Mouse (Mus musculus): ENCODE data around the gene Vtn. TPM values are rescaled to one million over a fixed set of nuclear protein-coding genes. Genes with fewer than 3 reads are reported as not detected.
A peak's percentile ranks its signal among the peaks of the same experiment; 100 is the strongest.

The Vtn gene
- 10 to 100 TPM; 24.3 to 31.5 TPM for total RNA-seq (2021)
- long read RNA-seq, experiment 1, transcript Vtn-201 (8 exons, 1,744 nt) = major isoform, 12 of 13 reads
- long read RNA-seq, experiment 1, partial matches to known transcripts = 0 of 13 reads
- long read RNA-seq, experiment 1, other reads (novel, unspliced or antisense) = 1 of 13 reads
- long read RNA-seq, experiment 2, transcript Vtn-201 (8 exons, 1,744 nt) = major isoform, 16 of 20 reads
- long read RNA-seq, experiment 2, partial matches to known transcripts = 3 of 20 reads
- long read RNA-seq, experiment 2, other reads (novel, unspliced or antisense) = 1 of 20 reads

DNA sequence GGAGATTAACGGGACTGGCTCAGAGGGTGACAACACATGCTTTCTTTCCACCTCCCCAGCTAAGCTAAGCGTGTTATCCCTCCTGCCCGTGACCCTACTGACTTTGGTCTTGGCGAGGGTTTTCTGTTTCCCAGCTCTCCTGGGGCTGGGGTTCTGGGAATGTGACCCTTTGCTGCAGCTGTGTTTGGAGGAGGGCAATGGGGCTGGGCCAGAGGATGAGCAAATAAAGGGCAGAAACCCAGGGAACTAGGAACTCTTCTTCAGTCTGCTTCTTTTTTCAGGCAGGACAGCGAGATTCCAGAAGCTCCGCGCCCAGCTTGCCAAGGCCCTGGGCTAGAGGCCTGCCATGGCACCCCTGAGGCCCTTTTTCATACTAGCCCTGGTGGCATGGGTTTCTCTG lies at the start of gene Vtn:
Vtn (plus strand) TSS at position 88 of the 400 bp plus-strand sequence.
- peak; percentile 66 for DNase-seq
- intact Hi-C loops (cut with DNase I; ENCODE audit: low total_unique reads) = no loop called here

DNA sequence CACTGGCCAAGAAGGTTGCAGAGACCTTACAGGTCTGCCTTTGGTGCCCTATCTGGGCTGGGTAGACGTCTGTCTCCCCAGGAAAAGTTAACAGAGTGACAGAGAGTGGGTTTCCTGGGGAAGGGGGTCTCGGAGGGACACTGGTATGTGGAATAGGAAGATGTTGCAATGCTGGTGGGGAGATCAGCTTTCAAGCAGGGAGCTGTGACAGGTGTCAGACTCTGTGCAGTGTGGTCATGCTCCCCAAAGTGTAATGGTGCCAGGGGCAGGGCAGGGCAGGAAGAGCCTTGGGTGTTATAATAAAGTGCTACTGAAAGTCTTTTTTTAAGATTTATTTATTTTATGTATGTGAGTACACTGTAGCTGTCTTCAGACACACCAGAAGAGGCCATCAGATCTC lies 48.6 kb upstream of the Vtn start:
- no peak for DNase-seq
- intact Hi-C loops (cut with DNase I; ENCODE audit: low total_unique reads) = no loop called here

GRCm38 (mm10) chr11:78453675-78454074 lies 45.2 kb upstream of the Vtn start:
- intact Hi-C loops (cut with DNase I; ENCODE audit: low total_unique reads) = no loop called here
- peak; percentile 62 for DNase-seq

GRCm38 (mm10) chr11:78454276-78454675 lies 44.6 kb upstream of the Vtn start:
- intact Hi-C loops (cut with DNase I; ENCODE audit: low total_unique reads) = no loop called here
- no peak for DNase-seq

DNA sequence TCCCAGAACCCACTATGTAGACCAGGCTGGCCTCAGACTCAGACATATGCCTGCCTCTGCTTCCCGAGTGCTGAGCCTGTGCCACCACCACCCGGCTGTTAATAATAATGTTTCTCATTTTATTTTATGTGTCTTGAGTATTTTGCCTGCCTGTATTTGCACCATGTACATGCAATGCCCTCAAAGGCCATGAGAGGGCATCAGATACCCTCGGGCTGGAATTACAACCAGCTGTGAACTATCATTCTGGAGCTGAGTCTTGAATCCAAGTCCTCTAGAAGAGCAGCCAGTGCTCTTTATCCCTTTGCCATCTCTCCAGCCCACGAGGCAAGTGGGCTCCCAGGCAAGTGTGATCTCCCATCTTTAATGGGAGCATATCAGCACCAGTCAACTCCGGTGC lies 43.6 kb upstream of the Vtn start:
- DNase-seq = no peak
- intact Hi-C loops (cut with DNase I; ENCODE audit: low total_unique reads) = no loop called here

- no peak for DNase-seq
- intact Hi-C loops (cut with DNase I; ENCODE audit: low total_unique reads) = no loop called here
Measured at GRCm38 (mm10) chr11:78458740-78459139, 40.2 kb upstream of the Vtn start.

- intact Hi-C loops (cut with DNase I; ENCODE audit: low total_unique reads) = no loop called here
Measured at GRCm38 (mm10) chr11:78461894-78462293, 37.0 kb upstream of the Vtn start.

GRCm38 (mm10) chr11:78462669-78463068 lies 36.2 kb upstream of the Vtn start:
- no peak for DNase-seq
- intact Hi-C loops (cut with DNase I; ENCODE audit: low total_unique reads) = no loop called here

More at GRCm38 (mm10) chr11:78461894-78462293, 37.0 kb upstream of the Vtn start:
- DNase-seq = no peak

DNA sequence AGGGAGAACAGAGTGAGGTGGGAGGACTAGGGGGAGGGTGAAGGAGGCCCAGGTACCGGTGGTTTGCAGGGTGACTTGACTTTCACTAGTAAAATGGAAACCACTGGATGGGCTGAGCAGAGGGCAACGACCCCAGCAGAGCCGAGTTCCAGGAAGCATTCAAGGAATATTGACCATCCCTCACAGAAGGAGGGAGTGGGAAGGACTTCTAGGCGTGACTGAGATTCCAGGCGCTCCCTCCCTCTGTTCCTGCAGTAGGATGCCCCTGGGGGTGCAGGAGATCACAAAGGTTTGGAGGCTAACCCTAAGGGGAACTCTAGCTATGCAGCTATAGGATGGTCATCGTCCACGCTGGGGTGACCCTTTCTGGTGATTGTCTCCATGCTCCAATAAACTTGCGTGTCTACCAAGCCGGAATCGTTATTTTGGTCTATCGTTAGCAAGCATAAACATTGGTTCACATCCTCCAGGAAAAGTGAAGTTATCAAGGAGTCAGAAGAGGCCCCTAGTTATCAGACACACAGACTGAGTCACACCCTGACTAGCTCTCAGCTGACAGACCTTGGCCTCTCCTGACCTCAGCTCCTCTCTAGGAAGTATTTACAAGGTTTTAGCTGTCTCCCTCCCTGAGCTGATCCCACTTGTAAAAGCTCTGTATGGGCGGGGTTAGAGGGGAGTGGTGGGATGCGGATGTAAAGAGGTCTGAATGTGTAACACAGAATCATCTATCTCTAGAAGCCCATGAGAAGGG lies 35.4 kb upstream of the Vtn start:
- no peak for DNase-seq
- intact Hi-C loops (cut with DNase I; ENCODE audit: low total_unique reads) = no loop called here

DNA sequence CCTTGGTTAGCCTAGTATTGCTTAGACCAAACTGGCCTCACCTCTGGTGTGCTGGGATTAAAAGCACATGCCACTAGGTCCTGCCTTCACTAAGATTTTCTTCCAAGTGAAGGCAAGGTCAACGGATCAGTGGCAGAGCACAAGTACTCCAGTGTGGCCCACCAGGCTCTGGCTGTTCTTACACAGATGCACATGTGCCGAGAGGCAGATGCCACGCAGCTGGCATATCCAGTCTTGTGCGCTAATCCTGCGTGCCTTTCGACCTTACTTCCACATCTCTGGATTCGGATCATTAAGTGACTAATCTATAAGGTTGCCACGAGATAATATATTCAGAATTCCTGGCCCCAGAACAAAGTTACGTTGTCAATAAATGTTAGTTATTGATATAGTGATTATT lies 33.8 kb upstream of the Vtn start:
- intact Hi-C loops (cut with DNase I; ENCODE audit: low total_unique reads) = no loop called here
- no peak for DNase-seq

DNA sequence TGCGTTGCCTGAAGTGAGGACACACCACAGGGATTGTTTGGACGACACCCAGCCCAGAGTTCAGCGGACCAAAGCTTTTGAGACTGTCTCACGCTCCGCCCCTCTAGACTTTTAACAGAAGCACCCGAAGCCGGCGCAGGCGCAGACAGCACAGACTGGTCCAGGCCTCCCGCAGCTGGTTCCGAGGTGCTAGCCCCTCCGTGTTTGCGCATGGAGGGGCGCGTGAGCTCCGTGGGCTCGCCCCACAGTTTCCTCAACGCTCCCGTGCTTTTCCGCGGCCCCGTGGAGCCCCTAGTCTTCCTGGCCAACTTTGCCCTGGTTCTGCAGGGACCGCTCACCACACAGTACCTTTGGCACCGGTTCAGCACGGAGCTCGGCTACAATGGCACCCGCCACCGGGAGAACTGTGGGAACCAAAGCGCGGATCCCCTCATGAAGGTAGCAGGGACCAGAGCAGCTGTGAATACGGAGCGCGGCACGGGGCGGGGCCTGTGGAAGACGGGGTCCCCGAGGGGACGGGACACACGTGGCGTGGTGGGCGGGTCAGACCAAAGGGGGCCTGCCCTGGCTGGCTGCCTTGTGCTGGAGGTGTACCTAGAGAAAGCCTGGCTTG lies 33.2 kb upstream of the Vtn start, which contains the start of gene Slc46a1:
Slc46a1 (plus strand) TSS at position 130 of the 613 bp plus-strand sequence.
- intact Hi-C loops (cut with DNase I; ENCODE audit: low total_unique reads) = no loop called here
- peak; percentile 92 for DNase-seq

- DNase-seq = no peak
- intact Hi-C loops (cut with DNase I; ENCODE audit: low total_unique reads) = no loop called here
Measured at GRCm38 (mm10) chr11:78466242-78466912, 32.5 kb upstream of the Vtn start.

GRCm38 (mm10) chr11:78467515-78467914 lies 31.4 kb upstream of the Vtn start:
- intact Hi-C loops (cut with DNase I; ENCODE audit: low total_unique reads) = no loop called here
- no peak for DNase-seq

- no peak for DNase-seq
- intact Hi-C loops (cut with DNase I; ENCODE audit: low total_unique reads) = no loop called here
Measured at GRCm38 (mm10) chr11:78467932-78468331, 31.0 kb upstream of the Vtn start.

DNA sequence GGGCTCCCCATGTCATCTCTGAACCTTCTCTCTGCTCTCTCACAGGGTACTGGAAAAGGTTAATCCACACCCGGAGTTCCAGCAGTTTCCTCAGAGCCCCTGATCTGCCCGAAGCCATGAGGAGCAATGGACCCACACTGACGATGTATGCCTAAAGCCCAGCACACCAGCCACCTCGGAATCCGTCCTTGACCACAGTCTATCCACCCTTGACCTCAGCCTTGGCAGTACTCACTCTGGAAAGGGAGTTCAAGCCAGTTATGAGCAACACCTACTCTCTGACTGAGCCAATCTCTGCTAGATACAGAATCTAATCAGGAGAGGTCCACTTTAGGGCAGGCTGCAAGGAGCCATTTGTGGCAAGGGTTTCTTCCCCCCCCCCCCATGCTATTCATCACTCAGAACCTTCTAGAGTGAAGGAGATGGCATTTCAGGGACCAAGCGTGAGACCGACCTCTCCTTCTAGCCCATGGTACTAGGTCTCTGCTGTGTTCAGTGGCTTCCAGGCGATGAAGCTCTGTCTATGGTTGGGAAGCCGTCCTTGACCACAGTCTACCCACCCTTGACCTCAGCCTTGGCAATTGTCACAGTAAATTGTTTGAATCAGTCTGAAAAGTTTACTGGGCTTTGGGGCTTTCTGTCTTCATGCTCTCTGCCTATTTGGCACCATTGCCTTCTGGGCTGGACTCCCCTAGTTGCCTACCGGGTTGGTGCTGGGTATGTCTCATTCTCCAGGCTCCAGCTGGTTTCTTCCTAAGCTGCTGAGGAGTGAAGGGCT lies 27.4 kb upstream of the Vtn start:
- DNase-seq = no peak
- intact Hi-C loops (cut with DNase I; ENCODE audit: low total_unique reads) = no loop called here

GRCm38 (mm10) chr11:78475289-78475688 lies 23.6 kb upstream of the Vtn start:
- no peak for DNase-seq
- intact Hi-C loops (cut with DNase I; ENCODE audit: low total_unique reads) = no loop called here

DNA sequence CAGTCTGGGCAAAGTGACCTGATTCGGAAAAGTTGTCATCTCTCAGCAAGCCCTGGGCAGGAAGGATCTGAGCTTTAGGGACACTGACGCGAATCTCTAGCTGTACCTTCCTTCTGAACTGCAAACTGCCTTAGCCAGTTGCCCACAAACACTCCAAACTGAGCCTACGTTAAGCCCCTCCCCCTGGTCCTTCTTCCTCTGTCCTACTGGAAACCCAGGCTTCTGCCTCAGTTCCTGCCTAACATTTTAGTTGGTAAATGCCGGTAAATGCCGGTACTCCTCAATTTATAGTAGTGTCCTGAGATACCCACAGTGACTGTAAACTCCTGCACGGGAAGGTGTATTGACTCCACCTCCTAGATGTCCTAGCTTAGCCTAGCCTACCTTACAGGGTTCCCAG lies 15.3 kb upstream of the Vtn start:
- intact Hi-C loops (cut with DNase I; ENCODE audit: low total_unique reads) = no loop called here

DNA sequence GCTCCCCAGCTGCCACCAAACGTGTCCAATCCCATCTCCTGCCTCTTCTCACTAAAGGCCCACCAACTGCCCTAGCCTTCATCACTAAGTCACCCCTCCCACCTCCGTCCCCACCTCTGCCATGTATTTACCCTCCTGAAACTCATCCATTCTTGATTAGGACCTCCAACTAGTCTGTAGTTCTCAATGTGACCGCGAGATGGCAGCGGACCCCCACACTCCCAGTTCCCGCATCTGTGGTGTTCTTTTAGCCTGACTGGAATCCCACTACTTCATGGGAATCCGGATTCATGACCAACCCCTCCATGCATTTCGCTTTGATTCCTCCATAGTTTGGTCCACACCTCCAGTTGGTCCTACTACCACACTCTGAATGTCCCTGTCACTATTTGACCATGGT lies 10.7 kb upstream of the Vtn start:
- intact Hi-C loops (cut with DNase I; ENCODE audit: low total_unique reads) = no loop called here

More for the DNA sequence above, 15.3 kb upstream of the Vtn start:
- no peak for DNase-seq

DNA sequence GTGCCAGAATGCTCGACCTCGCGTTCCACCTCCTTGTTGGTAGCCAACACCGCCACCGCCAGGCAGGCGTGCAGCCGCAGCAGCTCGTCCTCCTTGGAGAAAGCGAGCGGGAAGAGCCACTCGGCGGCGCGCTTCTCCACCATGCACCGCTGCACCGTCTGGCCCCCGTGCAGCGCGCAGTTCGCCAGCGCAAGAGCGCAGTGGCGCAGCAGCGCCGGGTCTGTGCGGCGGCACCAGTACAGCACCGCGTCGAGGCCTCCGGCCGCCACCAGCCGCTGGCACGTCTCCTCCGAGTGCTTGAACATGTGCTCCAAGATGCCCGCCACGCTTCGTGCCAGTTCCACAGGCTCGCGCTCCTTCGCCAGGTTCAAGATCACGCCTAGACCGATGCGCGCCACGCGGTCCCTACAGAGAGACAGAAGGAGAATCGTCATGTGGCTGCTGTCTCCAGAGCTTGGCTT lies 8.1 kb upstream of the Vtn start:
- DNase-seq = no peak
- intact Hi-C loops (cut with DNase I; ENCODE audit: low total_unique reads) = no loop called here

More for the DNA sequence above, 10.7 kb upstream of the Vtn start:
- DNase-seq = peak; percentile 63
